Mouse (Mus musculus) layer of hippocampus, postnatal 36 days (tissue): Measurements from ENCODE around the gene Aip. TPM values are rescaled to one million over a fixed set of nuclear protein-coding genes. Genes with fewer than 3 reads are reported as not detected.
A peak's percentile ranks its signal among the peaks of the same experiment; 100 is the strongest.
"Not testable (repeated sequence)": the region's sequence is repeated elsewhere in the genome, so short reads cannot be mapped to it uniquely, and the experiment has no call there.

Experiments
- DNase-seq, 2 experiments: peaks; one replicate each; pipeline ENCODE4 v3.0.0; 2022
- total RNA-seq, 2 experiments: library from RNA; stranded (reverse); gene quantifications; 2 replicates each; pipeline ENCODE4 v1.2.3; 2021

Aip gene
- total RNA-seq, 2 experiments from 2014 or later: 108 to 128 TPM

DNA sequence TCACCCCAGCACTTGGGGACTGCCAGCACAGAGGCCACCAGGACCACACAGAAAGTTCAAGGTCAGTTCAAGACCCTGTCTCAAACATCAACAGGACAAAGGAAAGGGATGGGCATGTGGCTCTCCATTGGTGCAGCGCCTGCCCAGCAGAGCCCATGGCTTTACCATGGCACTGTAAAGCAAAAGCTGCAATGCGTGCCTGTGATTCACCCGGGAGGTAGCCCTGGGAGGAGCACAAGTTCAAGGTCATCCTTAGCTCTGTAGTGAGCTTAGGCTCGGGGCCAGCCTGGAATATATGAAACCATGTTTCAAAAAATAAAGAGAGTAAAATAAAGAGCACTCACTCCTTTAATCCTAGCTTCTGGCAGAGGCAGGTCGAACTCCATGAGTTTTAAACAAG, 26.2 kb upstream of the Aip start:
- no peak for DNase-seq

DNA sequence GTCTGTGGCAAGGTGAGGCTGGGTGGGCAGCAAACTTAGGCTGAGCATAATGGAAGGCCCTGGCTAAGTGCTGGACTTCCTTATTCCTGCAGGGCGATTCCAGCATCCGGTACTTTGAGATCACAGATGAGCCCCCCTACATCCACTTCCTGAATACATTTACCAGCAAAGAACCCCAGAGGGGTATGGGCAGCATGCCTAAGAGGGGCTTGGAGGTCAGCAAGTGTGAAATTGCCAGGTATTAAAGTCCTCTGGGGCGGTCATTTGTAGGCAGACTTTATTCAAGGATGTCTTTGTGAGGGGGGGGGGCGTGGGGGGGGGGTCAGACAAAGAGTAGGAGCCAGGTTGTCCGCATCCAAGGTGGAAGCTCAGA, 25.8 kb upstream of the Aip start:
- no peak for DNase-seq

DNA sequence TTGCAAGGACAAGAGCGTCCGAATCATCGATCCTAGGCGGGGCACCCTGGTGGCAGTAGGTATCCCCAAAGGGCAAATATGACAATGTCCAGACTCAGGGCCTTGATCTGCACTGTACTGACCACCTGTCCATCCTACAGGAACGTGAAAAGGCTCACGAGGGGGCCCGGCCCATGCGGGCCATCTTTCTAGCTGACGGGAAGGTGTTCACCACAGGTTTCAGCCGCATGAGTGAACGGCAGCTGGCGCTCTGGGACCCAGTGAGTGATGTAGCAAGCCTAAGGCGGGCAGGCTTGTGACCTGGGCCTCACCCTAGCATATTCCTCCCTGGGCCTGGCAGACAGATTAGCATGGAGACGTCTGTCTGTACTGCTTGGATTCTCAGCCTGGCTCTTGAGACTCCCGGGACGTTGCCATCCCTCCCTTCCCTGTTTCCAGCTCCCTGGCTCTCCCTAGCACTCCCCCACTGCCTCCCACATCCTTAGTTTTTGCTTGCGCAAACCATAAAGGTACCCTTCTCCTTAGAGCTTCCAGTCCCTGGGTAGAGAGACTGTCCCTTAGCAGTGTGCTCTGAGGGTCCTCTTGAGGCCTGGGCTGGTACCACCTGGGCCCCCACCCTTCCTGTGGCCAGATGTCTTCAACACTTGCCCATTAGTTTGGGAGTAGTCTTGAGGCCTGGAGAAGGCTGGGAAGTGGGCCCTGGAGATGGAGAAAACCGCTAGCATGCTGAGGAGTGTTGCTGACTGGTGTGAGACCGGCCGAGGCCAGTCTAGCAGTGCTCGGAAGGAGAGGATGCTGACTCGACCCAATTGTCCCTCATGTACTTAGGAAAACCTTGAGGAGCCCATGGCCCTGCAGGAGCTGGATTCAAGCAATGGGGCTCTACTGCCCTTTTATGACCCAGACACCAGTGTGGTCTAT, 25.2 kb upstream of the Aip start:
- DNase-seq: no peak

DNA sequence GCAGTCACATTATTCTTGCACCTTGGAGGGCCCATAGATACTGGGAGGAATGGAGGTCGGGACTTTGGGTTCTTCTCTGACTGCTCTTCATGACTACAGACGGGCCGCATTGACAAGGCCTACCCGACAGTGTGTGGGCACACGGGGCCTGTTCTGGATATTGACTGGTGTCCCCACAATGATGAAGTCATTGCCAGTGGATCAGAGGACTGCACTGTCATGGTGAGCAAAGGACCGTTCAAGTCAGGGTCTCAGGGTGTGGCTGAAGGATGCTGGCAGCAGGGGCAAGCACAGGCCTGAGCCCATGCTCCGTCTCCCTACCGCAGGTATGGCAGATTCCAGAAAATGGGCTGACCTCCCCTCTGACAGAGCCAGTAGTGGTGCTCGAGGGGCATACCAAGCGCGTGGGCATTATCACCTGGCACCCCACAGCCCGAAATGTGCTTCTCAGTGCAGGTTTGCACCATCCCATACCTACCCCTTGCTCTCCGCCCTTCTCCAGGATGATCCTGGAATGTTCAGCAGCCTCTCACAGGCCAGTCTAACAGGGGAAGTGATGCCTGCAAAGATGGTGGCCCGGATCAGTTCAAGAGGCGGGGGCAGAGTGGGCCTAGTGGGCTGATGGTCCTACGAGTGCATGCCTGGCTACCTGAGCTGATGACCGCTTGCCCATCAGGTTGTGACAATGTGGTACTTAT, 24.3 kb upstream of the Aip start:
- no peak for DNase-seq

DNA sequence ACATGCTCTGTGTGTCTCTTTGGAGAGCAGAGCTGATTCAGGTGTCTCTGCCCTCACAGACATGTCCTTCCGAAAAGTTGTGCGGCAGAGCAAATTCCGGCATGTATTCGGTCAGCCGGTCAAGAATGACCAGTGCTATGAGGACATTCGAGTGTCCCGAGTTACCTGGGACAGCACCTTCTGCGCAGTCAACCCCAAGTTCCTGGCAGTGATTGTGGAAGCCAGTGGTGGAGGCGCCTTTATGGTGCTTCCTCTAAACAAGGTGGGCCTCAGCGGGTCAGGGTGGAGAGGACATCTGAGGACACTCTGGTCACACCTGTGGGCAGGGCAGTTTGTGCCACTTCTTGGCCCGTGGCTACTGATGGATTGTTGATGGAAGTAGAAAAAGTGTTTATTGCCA, 23.6 kb upstream of the Aip start:
- no peak for DNase-seq

DNA sequence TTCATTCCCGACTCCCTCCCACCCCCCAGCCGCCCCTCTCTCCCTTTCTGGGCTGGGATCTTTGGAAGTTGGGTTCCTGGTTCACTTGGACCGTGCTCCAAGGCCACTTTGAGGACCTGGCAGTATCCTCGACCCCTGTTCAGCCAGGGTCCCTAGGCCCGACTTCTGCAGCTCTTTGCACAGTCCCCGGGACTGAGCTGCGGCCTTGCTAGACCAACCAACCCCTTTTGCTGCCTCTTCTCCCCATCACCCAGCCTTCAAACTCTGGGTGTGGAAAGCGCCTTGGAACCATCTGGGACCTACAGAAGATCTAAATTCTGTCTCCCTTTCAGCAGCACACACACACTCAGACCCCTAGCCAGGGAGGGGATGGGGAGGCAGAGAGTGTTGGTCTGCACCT, 23.2 kb upstream of the Aip start:
- DNase-seq: no peak

DNA sequence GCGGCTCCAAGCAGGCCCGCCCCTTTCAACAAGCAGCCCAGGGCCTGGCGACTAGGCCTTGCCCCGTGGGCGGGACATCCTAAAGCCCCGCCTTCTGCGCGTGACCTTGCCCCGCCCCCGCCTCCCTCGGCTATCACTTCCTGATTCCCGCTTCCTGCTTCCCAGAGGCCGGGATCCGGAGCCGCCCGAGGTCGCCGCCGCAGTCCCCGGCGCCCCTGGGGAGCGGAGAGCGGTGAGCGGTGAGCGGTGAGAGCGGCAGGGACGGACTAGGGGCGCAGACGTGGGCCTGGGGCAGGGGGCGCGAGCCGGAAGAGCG, 22.8 kb upstream of the Aip start, which contains the start of gene Coro1b:
TSS of gene Coro1b (plus strand) at position 129 of the 316 bp plus-strand sequence.
- peak; percentile 93 to 95 for DNase-seq

DNA sequence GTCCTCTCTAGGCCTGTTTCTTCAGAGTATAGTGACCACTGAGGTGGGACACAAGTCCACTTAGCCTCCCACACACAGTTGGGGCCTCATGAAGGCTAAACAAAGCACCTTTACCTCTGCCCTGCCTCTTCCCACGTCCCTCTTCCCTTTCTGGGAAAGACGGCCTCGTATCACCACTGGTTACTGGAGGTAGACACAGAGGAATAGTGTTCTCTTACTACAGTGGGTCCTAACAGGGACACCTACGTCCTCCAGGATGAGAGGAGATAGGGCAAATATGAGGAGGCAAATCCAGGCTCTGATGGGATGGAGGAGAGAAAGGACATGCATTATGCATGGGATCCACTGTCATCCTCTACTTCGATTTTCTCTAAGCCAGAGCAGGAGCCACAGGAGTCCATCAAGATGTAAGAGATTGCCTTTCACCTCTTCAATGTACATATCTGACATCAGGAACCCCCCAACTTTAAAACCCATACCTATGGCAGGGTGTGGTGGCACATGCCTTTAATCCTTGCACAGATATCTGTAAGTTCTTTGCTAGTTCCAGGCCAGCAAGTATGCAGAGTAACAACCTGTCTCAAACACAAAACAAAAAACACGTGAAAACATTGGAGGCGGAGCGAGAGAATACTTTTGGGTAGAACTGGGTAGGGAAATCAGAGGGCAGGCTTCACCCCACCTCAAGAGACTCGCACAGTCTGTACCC, 22.3 kb upstream of the Aip start:
- DNase-seq: no peak

DNA sequence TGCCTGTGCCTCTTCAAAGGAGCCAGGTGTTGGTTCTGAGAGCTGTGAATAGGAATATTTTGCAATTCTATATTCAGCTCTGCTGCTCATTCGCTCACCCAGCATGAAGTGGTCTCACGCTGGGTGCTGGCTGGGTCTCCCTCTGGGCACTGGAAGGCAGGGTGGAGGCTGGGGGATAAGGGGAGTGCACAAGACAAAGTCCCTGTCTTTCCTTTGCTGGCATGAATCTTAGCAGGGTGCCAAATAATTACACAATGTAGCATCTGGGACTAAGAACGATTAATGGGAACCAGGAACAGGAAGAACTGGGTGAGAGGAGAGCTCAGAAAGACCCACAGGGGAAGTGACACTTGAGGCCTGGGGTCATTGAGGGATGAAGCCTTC, 21.4 kb upstream of the Aip start:
- DNase-seq: no peak

DNA sequence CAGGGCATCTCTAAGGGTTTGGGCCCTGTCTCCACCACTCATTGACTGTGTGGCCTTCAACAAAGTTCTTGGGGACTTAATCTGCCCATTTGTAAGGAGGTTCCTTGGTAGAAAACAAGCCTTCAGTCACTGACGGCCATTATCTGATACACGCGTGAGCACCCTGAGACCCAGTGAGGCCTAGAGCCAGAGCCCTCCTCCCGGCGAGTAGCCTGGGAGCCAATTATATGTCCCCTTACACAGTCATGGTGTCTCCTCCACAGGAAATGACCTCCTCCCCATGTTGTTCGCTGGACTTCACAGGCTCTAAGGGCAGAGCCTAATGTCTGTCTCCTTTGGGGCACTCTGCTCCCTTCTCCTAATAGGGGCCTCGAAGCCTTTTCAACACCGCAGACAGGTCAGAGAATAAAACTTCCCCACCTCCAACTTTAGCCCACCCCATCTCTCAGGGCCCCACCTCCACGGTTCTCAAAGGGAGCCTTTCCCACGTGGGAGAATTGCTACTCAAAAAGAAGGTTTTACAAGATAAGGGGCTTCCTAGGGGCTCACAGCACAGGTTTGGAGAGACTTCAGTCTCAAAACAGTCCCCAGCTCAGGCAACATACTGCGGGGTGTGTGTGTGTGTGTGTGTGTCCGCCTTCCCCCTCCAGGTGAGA, 20.8 kb upstream of the Aip start:
- DNase-seq: no peak

DNA sequence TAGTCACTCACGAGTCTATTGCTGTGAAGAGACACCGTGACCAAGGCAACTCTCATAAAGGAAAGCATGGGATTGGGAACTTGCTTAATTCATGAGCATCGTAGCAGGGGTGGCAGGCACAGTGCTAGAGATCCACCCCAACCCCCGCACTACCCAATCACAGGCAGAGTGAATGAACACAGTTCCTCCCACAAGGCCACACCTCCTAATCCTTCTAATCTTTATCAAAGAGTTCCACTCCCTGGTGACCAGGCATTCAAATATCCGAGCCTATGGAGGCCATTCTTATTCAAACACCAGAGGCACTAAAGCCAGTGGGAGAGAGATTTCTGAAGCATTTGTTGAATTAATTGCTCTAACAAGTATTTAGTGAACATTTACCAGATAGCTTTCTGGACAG, 20.3 kb upstream of the Aip start:
- DNase-seq: no peak

DNA sequence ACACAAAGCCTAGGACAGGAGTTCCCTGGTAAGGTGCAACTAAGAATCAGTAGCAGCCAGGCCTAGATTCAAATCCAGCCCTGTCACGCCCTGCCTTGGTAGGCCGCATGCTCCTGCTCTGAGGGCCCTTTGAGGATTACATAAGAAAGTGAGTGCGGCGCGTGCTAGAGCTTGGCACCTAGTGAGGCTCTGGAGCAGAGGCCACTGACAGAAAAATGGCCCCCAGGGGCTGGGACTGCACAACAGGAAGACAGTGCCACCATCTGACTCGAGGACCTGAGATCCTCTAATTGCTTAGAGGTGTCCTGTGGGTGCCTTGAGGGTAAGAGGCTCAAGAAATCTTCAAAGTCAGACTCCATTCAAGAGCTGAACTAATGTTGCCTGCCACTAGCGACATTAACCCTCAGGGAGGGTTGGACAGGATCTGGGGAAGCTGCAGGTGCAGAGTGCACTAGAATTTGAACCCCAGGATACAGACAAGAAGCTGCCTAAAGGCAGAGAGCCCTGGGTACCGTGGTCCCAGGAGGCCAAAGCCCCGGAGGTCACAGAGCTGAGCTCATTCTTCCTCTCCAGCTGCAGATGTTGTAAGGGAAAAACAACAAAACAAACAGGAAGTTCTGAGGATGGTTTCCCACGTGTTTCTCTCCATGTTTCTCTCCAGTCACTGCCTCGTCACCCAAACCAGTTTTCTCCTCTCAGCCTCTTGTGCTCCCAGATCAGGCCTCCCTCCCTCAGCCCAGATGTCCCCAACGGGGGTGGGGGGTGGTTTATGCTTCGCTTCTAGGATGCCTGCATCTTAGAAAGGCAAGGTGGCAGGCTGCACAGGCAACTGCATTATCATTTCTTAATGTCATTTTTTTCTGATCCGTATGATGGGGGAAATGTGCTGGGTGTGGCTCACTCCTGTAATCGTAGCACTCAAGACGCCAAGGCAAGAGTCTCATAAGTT, 19.2 kb upstream of the Aip start:
- DNase-seq: no peak

DNA sequence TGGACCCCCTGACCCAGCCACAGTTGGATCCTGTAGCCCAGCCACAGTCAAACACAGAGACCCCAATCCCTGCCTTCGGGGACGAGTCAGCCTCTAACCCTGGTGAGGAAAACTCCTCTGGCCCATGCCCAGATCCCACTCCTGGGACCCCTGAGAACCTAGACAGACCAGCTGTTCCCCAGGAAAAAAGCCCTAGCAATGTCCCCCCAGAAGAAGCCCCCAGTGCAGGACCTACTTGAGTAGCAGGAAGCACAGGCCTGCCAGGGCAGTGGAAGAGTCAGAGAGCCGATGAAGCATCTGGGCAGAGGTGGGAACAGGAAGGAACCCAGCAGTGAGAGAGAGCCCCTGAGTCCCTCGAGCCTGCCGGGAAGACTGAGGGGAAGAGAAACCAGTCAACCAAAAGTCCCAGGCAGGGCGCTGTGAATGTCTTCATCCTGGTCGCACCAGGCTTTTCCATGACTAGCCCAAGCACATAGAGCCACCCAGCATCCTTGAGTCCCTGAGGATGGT, 18.2 kb upstream of the Aip start, which contains the start of gene Cabp4:
TSS of gene Cabp4 (minus strand) at position 275 of the 510 bp plus-strand sequence.
- DNase-seq: no peak

DNA sequence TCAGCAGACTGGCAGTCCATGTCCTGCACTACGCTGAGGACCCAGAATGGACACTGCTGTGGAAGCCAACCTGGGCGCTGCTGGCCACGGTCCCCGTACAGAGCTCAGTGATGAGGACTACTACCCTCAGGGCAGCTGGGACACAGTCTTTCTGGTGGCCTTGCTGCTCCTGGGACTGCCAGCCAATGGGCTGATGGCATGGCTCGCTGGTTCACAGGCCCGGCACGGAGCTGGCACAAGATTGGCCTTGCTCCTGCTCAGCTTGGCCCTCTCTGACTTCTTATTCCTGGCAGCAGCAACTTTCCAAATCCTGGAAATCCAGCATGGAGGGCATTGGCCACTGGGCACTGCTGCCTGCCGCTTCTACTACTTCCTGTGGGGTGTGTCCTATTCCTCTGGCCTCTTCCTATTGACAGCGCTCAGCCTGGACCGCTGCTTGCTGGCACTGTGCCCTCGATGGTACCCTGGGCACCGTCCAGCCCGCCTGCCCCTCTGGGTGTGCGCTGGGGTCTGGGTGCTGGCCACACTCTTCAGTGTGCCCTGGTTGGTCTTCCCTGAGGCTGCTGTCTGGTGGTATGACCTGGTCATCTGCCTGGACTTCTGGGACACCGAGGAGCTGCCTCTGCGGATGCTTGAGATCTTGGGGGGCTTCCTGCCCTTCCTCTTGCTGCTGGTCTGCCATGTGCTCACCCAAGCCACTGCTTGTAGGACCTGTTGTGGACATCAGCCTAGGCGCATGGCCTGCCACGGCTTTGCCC, 16.9 kb upstream of the Aip start:
- no peak for DNase-seq

DNA sequence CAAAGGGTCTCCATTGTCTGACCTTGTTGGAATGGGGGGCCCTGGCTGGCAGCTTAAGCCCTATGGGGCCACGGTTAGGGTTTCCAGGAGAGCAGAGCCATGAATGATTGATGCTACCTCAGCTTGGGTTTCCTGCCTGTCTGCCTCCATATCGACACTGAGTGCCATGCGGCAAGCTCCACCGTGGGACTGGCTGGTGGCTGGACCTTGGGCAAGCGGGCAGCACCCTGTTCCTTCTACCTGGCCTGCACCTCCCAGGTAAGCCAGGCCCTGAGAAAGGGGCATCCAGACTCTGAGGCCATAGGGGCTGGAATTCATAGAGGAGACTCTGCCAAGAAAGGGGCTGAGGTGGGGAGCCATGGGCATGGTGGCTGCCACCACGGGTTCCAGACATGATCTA, 14.5 kb upstream of the Aip start:
- DNase-seq: no peak

DNA sequence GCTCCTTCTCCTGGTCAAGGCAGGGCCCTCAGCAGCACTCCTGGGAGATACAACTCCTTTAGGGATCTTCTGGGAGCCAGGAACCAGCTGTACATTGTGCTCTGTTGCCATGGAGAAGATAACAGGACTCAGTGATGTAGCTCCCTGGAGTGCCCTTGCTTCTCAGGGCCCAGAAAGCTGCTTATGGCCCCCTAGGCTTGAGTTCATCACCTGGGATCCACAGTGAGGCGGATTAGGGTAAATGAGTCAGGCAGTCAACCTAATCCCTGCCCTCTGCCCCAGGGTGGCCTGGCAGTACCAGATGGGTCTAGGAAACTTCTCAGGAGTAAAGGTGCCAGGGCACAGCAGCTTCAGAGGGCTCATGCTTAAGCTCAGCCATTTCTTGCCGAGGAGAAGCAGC, 13.8 kb upstream of the Aip start, which contains the start of gene Gpr152:
TSS of gene Gpr152 (plus strand) at position 342 of the 400 bp plus-strand sequence.
- DNase-seq: no peak

DNA sequence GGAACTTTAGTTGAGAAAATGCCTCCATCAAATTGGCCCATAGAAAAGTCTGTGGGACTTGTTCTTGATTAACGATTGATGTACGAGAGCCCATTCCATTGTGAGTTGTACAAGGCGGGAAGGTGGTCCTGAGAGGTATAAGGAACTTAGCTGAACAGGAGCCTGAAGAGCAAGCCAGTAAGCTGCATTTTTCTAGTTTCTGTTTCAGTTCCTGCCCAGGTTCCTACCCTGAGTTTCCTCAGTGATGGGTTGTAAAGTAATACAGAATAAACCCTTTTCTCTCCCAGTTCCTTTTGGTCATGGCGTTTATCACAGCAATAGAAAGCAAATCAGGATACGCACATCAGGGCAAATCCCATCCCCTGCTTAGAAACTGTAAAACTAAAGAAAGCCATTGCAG, 12.3 kb upstream of the Aip start:
- DNase-seq: no peak

DNA sequence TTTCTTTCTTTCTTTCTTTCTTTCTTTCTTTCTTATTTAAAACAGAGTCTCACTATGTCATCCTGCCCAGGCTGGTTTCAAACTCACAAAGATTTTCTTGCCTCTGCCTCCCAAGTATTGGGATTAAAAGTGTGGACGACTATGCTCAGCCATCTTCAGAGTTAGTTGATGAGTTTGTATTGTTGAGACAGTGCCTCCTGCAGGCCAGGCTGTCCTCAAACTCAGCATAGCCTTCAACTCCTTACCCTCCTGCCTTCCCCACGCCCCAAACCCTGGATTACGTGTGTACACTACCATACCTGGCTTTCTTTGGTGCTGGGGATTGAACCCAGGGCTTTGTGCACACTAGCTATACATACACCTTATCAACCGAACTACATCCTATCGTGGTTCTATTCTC, 10.8 kb upstream of the Aip start:
- no peak for DNase-seq

DNA sequence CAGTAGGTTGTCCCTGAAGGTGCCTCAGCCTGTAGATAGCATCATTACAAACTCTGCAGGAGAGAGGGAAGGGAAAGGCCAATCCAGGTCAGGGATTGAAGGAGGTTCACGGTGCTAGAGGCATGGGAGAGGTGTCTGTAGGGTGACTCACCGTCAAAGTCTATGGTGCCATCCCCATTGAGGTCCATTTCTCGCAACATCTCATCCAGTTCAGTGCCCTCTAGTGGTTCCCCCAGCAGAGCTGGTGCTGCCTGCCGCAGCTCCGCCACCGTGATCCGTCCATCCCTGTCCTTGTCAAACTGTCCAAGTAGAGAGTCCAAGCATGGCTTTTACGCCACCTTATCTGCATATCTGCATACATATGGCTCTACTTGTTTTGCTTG, 10.3 kb upstream of the Aip start:
- not testable (repeated sequence) for DNase-seq

DNA sequence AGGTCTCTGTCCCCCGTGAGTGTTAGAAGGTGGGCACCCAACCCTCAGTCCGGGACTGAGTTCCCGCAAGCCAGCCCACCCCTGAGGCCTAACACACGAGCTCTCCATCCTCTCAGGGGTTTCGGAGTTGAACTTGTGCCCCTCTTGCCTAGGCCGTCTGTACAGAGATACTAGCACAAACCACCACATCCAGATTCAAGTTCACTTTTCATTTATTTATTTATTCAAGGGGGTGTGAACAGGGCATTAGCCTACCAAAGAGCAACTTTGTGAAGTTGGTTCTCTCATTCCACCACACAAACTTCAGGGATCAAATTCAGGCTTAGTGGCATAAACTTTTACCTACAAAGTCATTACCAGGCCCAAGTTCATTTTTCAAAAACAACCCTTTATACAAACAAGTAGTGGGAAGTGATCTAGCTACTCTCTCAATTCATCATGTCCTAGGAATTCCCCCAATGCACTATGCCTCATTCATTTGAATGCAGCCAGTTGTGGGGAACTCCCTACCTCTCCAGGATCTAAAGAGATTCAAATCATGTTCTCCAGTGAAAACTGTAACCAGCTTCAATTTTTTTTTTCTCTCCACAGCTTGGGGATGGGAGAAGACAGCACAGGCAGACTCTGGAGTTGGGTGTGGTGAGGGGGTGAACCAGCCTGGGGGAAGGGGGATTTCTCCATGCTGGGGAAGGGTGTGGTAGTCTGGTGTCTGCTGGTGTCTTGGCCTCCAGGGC, 9.7 kb upstream of the Aip start:
- not testable (repeated sequence) for DNase-seq
